Mouse (Mus musculus) G1E (cell line): ENCODE results near the gene Mmp2.

Experiments used
- CTCF ChIP-seq: IDR thresholded peaks from 2 replicates; pipeline ENCODE4 v1.5.1; 2012; ENCODE audit warnings: low read depth, low read length, inconsistent platforms, mixed read lengths
- GATA1 ChIP-seq: IDR thresholded peaks from 2 replicates; pipeline ENCODE4 v1.6.1; 2012; ENCODE audit warnings: borderline replicate concordance, low read length, inconsistent platforms, mixed read lengths
- POLR2AphosphoS5 ChIP-seq: IDR thresholded peaks from 2 replicates; pipeline ENCODE4 v1.6.1; 2012; ENCODE audit warnings: low read depth, low read length, inconsistent platforms; ENCODE audit not compliant: insufficient replicate concordance
- TAL1 ChIP-seq: conservative IDR thresholded peaks from 2 replicates; pipeline ENCODE4 v1.6.1; 2012; ENCODE audit warnings: low read depth, low read length, inconsistent platforms, mixed read lengths

- TF ChIP-seq CTCF (no peak), GATA1 (no peak), POLR2AphosphoS5 (no peak), TAL1 (no peak)
These were observed 19.6 kb downstream of the Mmp2 start for GRCm38 (mm10) chr8:92846684-92847083.
